Mouse (Mus musculus): ENCODE measurements around the gene Dhfr. TPM values are rescaled to one million over a fixed set of nuclear protein-coding genes. Genes with fewer than 3 reads are reported as not detected.

Gene Dhfr
- 2.5 TPM in 2 replicates for polyA plus RNA-seq (2012; rRNA removed)

DNA sequence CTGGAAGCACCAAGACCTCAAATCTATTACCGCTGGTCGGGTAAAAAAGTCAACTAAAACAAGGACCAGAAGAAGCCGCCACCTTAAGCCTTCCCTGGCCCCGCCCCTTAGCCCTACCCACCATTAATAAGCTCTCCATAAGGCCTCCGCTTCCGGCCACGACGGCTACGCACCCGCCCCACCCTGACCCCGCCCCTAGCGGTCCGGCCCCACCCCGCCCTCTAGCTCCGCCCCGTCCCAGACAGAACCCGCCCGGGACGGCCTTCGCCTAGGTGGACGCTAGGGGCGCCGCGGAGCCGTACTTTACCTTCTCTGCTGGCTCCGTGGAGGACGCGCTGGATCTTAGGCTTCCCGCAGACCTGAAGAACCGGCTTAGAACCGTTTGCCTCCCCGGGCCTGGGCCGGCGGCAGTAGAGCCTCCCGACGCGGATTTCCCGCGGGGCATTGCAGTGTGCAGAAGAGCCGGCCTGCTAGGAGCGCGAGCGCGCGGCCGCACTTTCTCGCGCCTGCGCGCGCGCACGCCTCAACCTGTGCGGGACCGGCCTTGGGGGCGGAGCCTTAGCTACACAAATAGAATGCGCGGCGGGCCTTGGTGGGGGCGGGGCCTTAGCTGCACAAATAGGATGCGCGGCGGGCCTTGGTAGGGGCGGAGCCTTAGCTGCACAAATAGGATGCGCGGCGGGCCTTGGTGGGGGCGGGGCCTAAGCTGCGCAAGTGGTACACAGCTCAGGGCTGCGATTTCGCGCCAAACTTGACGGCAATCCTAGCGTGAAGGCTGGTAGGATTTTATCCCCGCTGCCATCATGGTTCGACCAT lies at the start of gene Dhfr, which contains the start of gene Msh3:
Dhfr (plus strand) TSS at position 271 of the 816 bp plus-strand sequence.
Msh3 (minus strand) TSS at position 548 of the 816 bp plus-strand sequence.
- peak; percentile 70; the same call in 1 of the 2 replicates for TF ChIP-seq POLR2A (IDR thresholded peaks at IDR 0.05; ENCODE audit: extremely low read depth, insufficient read depth, low read length)
- peak; percentile 50 for TF ChIP-seq CTCF (IDR thresholded peaks at IDR 0.05; ENCODE audit: extremely low read depth, insufficient read depth, low read length)
- peaks cover 2% of the 10 kb centered on the region for H3K4me1 ChIP-seq (ENCODE audit: control insufficient read depth, insufficient read depth, low read length)
- peak within 1 kb of the TSS; percentile 67 for H3K27ac ChIP-seq (ENCODE audit: insufficient read depth, low read length)
- peak within 1 kb of the TSS; percentile 67 for H3K4me3 ChIP-seq (ENCODE audit: insufficient read depth, low read length)

DNA sequence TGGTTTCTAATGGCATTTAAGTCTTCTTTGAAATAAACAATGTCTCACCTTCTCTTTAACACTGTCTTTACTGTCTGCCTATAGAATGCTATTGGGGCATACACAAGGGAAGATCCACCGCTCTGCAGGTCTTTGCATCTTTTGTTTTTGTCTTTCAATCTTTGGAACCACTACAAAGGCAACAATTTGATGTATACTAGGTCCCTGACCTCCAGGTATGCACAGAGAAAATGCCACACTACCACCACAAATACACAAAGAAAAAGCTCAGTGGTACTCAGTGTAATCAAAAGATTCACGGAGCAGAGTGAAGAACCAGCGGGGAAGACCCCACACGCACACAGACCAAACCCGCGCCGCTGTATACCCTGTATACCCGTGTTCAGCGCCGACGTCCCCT lies 48.8 kb upstream of the Dhfr start, which contains the start of gene Gm20379:
Gm20379 (plus strand) TSS at position 301 of the 400 bp plus-strand sequence.
- Histone ChIP-seq H3K27ac (ENCODE audit: insufficient read depth, low read length) (no peak within 1 kb of the TSS), H3K4me3 (ENCODE audit: insufficient read depth, low read length) (no peak within 1 kb of the TSS), H3K4me1 (ENCODE audit: control insufficient read depth, insufficient read depth, low read length) (no peaks in the 10 kb centered on the region)
- TF ChIP-seq CTCF (IDR thresholded peaks at IDR 0.05; ENCODE audit: extremely low read depth, insufficient read depth, low read length) = no peak
- no peak for TF ChIP-seq POLR2A (IDR thresholded peaks at IDR 0.05; ENCODE audit: extremely low read depth, insufficient read depth, low read length)

DNA sequence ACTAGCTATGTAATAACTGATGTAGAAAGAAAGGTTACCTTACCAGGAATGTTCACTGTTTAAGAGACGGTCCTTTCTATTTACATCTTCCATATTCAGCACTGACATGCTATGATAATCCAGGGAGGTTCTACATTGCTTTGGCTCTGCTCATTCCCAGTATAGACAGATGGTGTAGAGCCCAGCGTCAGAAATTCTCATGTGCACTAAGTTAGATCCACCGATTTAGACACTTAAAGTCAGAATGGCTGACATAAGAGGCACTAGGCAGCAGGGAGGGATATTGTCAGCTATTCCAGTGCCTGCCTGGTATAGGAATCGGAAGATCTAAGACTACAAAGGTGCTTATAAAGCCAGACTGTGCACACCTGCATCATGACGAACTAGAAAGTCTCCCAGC lies 39.9 kb upstream of the Dhfr start:
- TF ChIP-seq CTCF (IDR thresholded peaks at IDR 0.05; ENCODE audit: extremely low read depth, insufficient read depth, low read length) (no peak), POLR2A (IDR thresholded peaks at IDR 0.05; ENCODE audit: extremely low read depth, insufficient read depth, low read length) (no peak)
- Histone ChIP-seq H3K4me1 (ENCODE audit: control insufficient read depth, insufficient read depth, low read length) (no peaks in the 10 kb centered on the region), H3K27ac (ENCODE audit: insufficient read depth, low read length) (no peak overlapping the region), H3K4me3 (ENCODE audit: insufficient read depth, low read length) (no peak overlapping the region)

DNA sequence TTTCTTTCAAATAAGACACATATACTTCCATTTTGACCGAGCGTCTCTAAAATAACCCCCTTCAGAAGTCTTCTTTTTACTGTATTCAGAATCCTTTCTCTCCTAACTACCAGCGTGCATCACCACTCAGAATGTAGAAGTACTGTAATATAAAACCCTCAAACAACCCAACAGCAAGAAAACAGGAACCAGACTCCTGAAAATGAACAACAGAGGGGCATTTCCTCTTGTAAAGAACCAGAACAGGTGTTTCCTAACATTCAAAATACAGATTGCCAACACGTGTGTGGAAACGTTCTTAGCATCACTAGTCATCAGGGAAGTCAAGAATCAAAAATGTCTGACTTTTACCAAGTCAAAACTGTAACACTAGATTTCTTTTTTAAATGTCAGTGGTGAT lies 33.8 kb upstream of the Dhfr start:
- H3K4me3 ChIP-seq (ENCODE audit: insufficient read depth, low read length) = no peak overlapping the region
- TF ChIP-seq CTCF (IDR thresholded peaks at IDR 0.05; ENCODE audit: extremely low read depth, insufficient read depth, low read length) (no peak), POLR2A (IDR thresholded peaks at IDR 0.05; ENCODE audit: extremely low read depth, insufficient read depth, low read length) (no peak)
- H3K27ac ChIP-seq (ENCODE audit: insufficient read depth, low read length) = no peak overlapping the region
- H3K4me1 ChIP-seq (ENCODE audit: control insufficient read depth, insufficient read depth, low read length) = no peaks in the 10 kb centered on the region

DNA sequence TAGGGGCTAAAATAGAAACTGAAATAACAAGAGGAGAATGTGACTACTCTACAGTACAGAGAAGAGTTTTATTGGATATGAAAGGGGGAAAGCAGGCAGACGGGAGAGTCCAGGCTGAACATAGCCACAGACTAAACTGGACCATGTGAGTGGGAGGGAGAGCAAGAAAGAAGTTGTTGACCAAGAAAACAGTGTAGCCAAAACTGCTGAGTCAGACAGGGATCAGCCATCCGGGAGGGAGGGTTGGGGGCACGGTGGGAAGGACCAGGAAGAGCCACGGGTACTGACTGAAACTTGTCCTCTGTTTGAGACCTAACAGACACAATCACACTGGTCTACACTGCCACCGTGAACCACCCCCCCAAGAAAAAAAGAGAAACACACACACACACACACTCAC lies 28.5 kb upstream of the Dhfr start:
- Histone ChIP-seq H3K4me1 (ENCODE audit: control insufficient read depth, insufficient read depth, low read length) (peaks cover 3% of the 10 kb centered on the region; the same call in 1 of the 2 replicates), H3K27ac (ENCODE audit: insufficient read depth, low read length) (no peak overlapping the region), H3K4me3 (ENCODE audit: insufficient read depth, low read length) (no peak overlapping the region)
- TF ChIP-seq CTCF (IDR thresholded peaks at IDR 0.05; ENCODE audit: extremely low read depth, insufficient read depth, low read length) (no peak), POLR2A (IDR thresholded peaks at IDR 0.05; ENCODE audit: extremely low read depth, insufficient read depth, low read length) (no peak)

DNA sequence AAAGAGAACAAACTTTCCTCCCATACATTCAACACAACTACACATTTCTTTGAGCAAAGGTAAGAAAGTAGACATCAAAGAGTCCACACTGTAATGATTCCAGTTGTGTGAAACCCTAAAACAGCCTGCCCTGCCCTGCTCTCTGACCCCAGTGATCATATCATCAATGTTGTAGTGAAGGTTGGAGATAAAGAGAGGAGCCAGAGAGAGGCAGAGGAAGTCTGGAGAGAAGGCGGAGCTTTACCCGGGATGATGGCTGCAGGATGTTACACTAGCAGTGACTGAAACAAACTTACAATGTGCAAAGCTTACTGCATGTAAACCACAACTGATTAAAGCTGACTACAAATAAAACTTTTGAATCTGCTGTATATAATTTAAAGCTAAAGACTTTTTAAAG lies 26.5 kb upstream of the Dhfr start:
- H3K27ac ChIP-seq (ENCODE audit: insufficient read depth, low read length) = no peak overlapping the region

DNA sequence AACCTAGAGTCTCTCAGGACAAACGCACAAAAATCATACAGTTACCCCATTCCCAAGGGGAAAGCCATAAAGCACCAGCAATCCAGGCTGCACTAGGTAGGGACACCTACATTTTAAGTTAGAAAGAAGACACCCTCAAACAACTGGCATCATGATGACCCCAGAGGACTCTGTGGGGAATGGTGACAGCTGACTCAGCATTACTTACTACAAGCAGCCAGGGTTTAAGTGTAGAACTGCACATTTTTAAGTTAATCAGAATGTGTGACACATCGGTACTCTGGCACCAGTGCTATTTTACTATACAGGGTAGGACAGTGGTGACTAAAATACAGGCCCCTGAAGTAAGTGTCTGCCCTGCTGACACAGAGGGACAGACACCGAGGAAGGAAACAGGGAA lies 23.9 kb upstream of the Dhfr start:
- peaks cover 3% of the 10 kb centered on the region; the same call in 1 of the 2 replicates for H3K4me1 ChIP-seq (ENCODE audit: control insufficient read depth, insufficient read depth, low read length)
- no peak overlapping the region for H3K4me3 ChIP-seq (ENCODE audit: insufficient read depth, low read length)
- TF ChIP-seq POLR2A (IDR thresholded peaks at IDR 0.05; ENCODE audit: extremely low read depth, insufficient read depth, low read length) (no peak), CTCF (IDR thresholded peaks at IDR 0.05; ENCODE audit: extremely low read depth, insufficient read depth, low read length) (no peak)
- H3K27ac ChIP-seq (ENCODE audit: insufficient read depth, low read length) = no peak overlapping the region

More for the DNA sequence above, 26.5 kb upstream of the Dhfr start:
- Histone ChIP-seq H3K4me1 (ENCODE audit: control insufficient read depth, insufficient read depth, low read length) (peaks cover 3% of the 10 kb centered on the region; the same call in 1 of the 2 replicates), H3K4me3 (ENCODE audit: insufficient read depth, low read length) (no peak overlapping the region)
- TF ChIP-seq POLR2A (IDR thresholded peaks at IDR 0.05; ENCODE audit: extremely low read depth, insufficient read depth, low read length) = no peak
- TF ChIP-seq CTCF (IDR thresholded peaks at IDR 0.05; ENCODE audit: extremely low read depth, insufficient read depth, low read length) = no peak

DNA sequence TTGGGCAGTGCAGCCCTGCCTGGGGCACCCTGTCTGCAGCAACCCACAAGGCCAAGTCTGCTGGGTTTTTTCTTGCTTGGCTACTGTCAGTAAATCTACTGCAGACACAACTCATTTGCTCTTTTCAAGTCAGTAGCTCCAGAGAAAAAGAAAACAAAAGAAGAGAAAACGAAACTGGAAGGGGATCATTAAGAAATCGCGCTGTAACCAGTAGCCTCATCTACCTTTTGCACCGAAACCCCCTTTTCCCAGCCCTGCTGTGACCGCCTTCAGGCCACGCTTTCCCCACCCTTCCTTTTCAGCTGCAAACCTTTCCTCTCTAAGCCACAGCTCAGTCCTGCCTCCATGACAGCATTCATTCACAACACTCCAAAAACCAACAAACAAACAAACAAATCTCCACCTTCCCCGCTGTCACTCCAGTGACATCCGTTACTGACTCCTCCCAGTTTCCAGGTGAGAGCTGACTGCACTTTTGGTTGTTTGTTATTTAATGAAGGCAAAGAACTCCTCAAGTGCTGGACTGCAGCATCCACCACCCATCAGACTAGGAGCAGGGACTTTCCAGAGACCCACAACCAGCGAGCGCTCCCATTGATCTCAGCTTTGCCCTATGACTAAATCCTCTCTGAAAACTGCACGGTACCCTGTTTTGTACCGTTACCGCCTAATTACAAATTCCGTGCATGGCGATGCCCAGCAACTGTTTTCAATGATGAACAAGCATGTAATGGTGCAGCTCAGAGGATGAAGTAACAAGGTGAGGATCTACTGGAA lies 22.2 kb upstream of the Dhfr start:
- Histone ChIP-seq H3K4me3 (ENCODE audit: insufficient read depth, low read length) (no peak overlapping the region), H3K4me1 (ENCODE audit: control insufficient read depth, insufficient read depth, low read length) (peaks cover 2% of the 10 kb centered on the region; the same call in 1 of the 2 replicates), H3K27ac (ENCODE audit: insufficient read depth, low read length) (no peak overlapping the region)
- TF ChIP-seq POLR2A (IDR thresholded peaks at IDR 0.05; ENCODE audit: extremely low read depth, insufficient read depth, low read length) (no peak), CTCF (IDR thresholded peaks at IDR 0.05; ENCODE audit: extremely low read depth, insufficient read depth, low read length) (no peak)

DNA sequence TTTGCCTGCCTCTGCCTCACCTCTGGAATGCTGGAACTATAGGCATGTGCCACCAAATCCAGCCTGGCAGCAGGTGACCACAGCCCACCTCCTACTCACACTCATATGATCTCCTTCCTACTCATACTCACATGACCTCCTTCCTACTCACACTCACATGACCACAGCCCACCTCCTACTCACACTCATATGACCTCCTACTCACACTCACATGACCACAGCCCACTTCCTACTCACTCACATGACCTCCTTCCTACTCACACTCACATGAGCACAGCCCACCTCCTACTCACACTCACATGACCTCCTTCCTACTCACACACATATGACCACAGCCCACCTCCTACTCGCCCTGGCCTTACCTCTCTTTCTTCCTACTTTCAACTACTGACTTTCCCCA lies 17.7 kb upstream of the Dhfr start:
- Histone ChIP-seq H3K4me3 (ENCODE audit: insufficient read depth, low read length) (no peak overlapping the region), H3K27ac (ENCODE audit: insufficient read depth, low read length) (no peak overlapping the region), H3K4me1 (ENCODE audit: control insufficient read depth, insufficient read depth, low read length) (no peaks in the 10 kb centered on the region)
- TF ChIP-seq CTCF (IDR thresholded peaks at IDR 0.05; ENCODE audit: extremely low read depth, insufficient read depth, low read length) (no peak), POLR2A (IDR thresholded peaks at IDR 0.05; ENCODE audit: extremely low read depth, insufficient read depth, low read length) (no peak)

Data from cortical plate, adult 2 months (tissue).